Mouse (Mus musculus) heart, adult 2 months (tissue): ENCODE measurements at regions not wholly inside any gene's neighbourhood (a gene's known extent, or its start where the extent isn't known, plus 50 kb on each side); places are given as distances from the start of the nearest gene placed in this dataset.

ENCODE experiments used
- CTCF ChIP-seq: fragments of 200-600 bp; IDR thresholded peaks from 2 replicates; pipeline ENCODE4 v1.8.1; 2022; ENCODE audit warnings: antibody characterized with exemption, mild to moderate bottlenecking, moderate library complexity
- EP300 ChIP-seq: fragments of 200-500 bp; IDR thresholded peaks from 2 replicates; pipeline ENCODE4 v1.6.1; 2011; ENCODE audit warnings: low read depth, low read length, control low read depth; ENCODE audit not compliant: insufficient read depth
- POLR2A ChIP-seq: fragments of 200-500 bp; IDR thresholded peaks from 2 replicates; pipeline ENCODE4 v1.6.1; 2011; ENCODE audit warnings: mild to moderate bottlenecking, low read depth, low read length, control low read depth; ENCODE audit not compliant: insufficient read depth

DNA sequence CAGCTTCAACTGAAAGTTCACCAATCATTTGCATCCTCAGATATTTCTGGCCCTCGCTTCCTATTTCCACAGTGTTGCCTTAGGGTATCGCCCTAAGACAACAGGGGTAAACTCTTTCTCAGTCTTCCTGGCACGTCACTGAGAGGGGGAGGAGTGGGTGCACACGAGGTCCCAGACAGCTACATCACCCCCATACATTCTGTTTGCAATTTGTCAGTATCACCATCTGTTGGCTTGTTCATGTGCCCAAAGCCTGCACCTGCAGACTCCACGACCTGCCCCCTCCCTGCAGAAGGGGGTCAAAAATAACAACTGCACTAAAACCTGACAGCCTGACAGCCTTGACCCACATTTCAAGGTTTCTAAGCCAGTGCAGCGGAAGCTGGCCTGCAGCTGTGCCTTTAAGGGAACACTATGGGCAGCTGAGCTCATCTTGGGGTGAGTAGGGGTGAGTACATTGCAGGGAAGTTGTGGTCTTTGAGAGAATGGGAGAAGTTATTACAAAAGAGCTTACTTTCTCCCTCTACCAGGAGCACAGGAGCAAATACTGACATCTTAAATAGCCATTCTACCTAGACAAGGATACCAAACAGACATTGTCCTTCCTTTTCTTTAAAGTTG, 58.8 kb upstream of the Atl2 start:
- TF ChIP-seq CTCF: no peak
- no peak for TF ChIP-seq POLR2A
- no peak for TF ChIP-seq EP300
